8 mouse cellular contexts compared by ENCODE assay signal in the genomic region with DNA sequence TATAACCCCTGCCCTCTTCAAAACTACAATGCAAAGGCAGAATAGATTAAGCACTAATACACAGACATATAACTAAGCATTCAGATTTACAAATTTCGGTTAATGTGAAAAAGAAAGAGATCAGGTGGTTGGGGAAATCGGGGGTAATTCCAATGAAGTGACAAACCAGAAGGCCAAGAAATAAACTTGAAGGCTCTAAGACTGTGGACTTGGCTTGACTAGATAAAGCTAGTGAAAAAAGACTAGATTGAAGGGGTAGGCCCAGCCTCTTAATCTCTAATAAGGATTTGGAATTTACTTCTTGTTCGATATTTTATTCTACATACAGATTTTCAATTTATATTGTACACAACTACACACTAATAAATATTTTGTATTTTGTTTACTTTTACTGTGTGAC. TPM values are rescaled to one million over a fixed set of nuclear protein-coding genes. Genes with fewer than 3 reads are reported as not detected.
A peak's percentile ranks its signal among the peaks of the same experiment; 100 is the strongest.
DNase-seq lines count a peak whose midpoint lies in the region; ATAC-seq and TF ChIP-seq lines count a peak whose summit lies in the region.

TSS of gene Arhgef26 (plus strand) at position 301 of the 400 bp plus-strand sequence.

- no peaks in the 10 kb centered on the region for H3K36me3 ChIP-seq in forebrain, embryonic 11.5 days (ENCODE audit: control insufficient read depth, insufficient read depth, low read length)
- H3K36me3 ChIP-seq in myocyte (ENCODE audit: control insufficient read depth, insufficient read depth), result no peaks in the 10 kb centered on the region

- peak within 1 kb of the TSS; percentile 80 for H3K4me3 ChIP-seq in left cerebral cortex, adult 2 months
- peak within 1 kb of the TSS; percentile 70 for H3K4me3 ChIP-seq in forebrain, embryonic 11.5 days (ENCODE audit: low read depth, low read length)
- H3K4me3 ChIP-seq in myocyte, result peak within 1 kb of the TSS; percentile 55

- peak within 1 kb of the TSS; percentile 67 for H3K27ac ChIP-seq in left cerebral cortex, adult 2 months
- no peak within 1 kb of the TSS for H3K27ac ChIP-seq in forebrain, embryonic 11.5 days (ENCODE audit: low read depth, low read length)

- no peaks in the 10 kb centered on the region for H3K9me3 ChIP-seq in forebrain, embryonic 11.5 days (ENCODE audit: control insufficient read depth, low read length)

- H3K79me2 ChIP-seq in myocyte (ENCODE audit: control insufficient read depth, insufficient read depth), result no peaks in the 10 kb centered on the region

- peak within 1 kb of the TSS; percentile 85 for H3K4me2 ChIP-seq in forebrain, embryonic 11.5 days (ENCODE audit: low read depth, low read length, severe bottlenecking)
- peak within 1 kb of the TSS; percentile 87 for H3K4me2 ChIP-seq in myocyte (ENCODE audit: low read depth)

- no peak for TF ChIP-seq POLR2A in myocyte (IDR thresholded peaks at IDR 0.05; ENCODE audit: insufficient read length, low read depth)

- no peak for DNase-seq in left cerebral cortex, adult 2 months (ENCODE audit: extremely low spot score in 1 of 2, low spot score in 2 of 2)
- DNase-seq in left cerebral cortex, adult 11 months (ENCODE audit: low spot score), result no peak
- DNase-seq in forebrain, embryonic 11.5 days (ENCODE audit: low spot score), result no peak
- DNase-seq in layer of hippocampus, postnatal 36 days, result no peak
- no peak for DNase-seq in cerebellum, adult 11 months
- DNase-seq in urinary bladder, postnatal 36 days (ENCODE audit: low spot score in 2 of 2), result no peak
- DNase-seq in gastrocnemius, postnatal 36 days, result no peak

- ATAC-seq in forebrain, embryonic 11.5 days (replicated peaks; ENCODE audit: low FRiP score), result no peak

- peaks cover 7% of the 10 kb centered on the region; the same call in 1 of the 2 replicates for H3K4me1 ChIP-seq in forebrain, embryonic 11.5 days (replicated peaks; ENCODE audit: control insufficient read depth, insufficient read depth, low read length)

- intact Hi-C loops in left cerebral cortex, adult 2 months (cut with DNase I), result no loop called here
- intact Hi-C loops in gastrocnemius, postnatal 36 days (cut with DNase I), result no loop called here

- TF ChIP-seq CTCF in left cerebral cortex, adult 2 months (IDR thresholded peaks at IDR 0.05), result no peak

- WGBS in forebrain, embryonic 11.5 days, result 90% methylated on average over 3 of the region's 3 CpGs

- H3K27me3 ChIP-seq in forebrain, embryonic 11.5 days (ENCODE audit: control insufficient read depth, insufficient read depth, low read length), result peaks cover 7% of the 10 kb centered on the region; the same call in 1 of the 2 replicates
- no peaks in the 10 kb centered on the region for H3K27me3 ChIP-seq in myocyte (ENCODE audit: control insufficient read depth, insufficient read depth, insufficient read length)

- peak within 1 kb of the TSS; percentile 48 for H3ac ChIP-seq in myocyte (ENCODE audit: control insufficient read depth, insufficient read length)

- H3K9ac ChIP-seq in forebrain, embryonic 11.5 days (ENCODE audit: low read length), result peak within 1 kb of the TSS; percentile 72

TF ChIP-seq in myocyte, 11 proteins besides CTCF, POLR2A, EP300 and RAD21:
- no peak for TF ChIP-seq MYOD1 (IDR thresholded peaks at IDR 0.05; ENCODE audit: control insufficient read depth in 1 of 3, insufficient read length in 2 of 3, low read depth in 2 of 3)
- no peak for TF ChIP-seq TCF3 (IDR thresholded peaks at IDR 0.05; ENCODE audit: insufficient read length, low read depth)
- TF ChIP-seq TCF12 (IDR thresholded peaks at IDR 0.05; ENCODE audit: insufficient read depth, poor library complexity, severe bottlenecking), result no peak
- no peak for TF ChIP-seq E2F4 (IDR thresholded peaks at IDR 0.05; ENCODE audit: insufficient read depth)
- no peak for TF ChIP-seq USF1 (IDR thresholded peaks at IDR 0.05; ENCODE audit: low read depth)
- TF ChIP-seq POLR2AphosphoS2 (IDR thresholded peaks at IDR 0.05; ENCODE audit: insufficient read length, low read depth), result no peak
- TF ChIP-seq REST (IDR thresholded peaks at IDR 0.05; ENCODE audit: insufficient read depth, insufficient read length), result no peak
- no peak for TF ChIP-seq SRF (IDR thresholded peaks at IDR 0.05; ENCODE audit: control insufficient read depth, insufficient read length, low read depth)
- TF ChIP-seq CEBPB (IDR thresholded peaks at IDR 0.05; ENCODE audit: insufficient read depth, poor library complexity, severe bottlenecking), result no peak
- TF ChIP-seq MYOG (IDR thresholded peaks at IDR 0.05; ENCODE audit: control insufficient read depth in 1 of 3, insufficient read depth in 1 of 3, insufficient read length in 2 of 3, low read depth in 2 of 3), result no peak
- no peak for TF ChIP-seq MAX (IDR thresholded peaks at IDR 0.05; ENCODE audit: low read depth)

RNA-seq across cellular contexts. Expression of gene Arhgef26, which starts in this region (rescaled TPM):
- 10 to 100 TPM; 23.0 to 26.5 TPM for total RNA-seq in left cerebral cortex, adult 2 months (2021)
- 6.4 and 9.2 TPM in 2 replicates for polyA plus RNA-seq in forebrain, embryonic 11.5 days (2014; fragmentation: Nextera tagmentation; extraction: Ambion mirVana)
- 10 to 100 TPM; 52.9 to 58.6 TPM for total RNA-seq in layer of hippocampus, postnatal 36 days (2021)
- polyA plus RNA-seq in myocyte (2012; fragmentation: generic; extraction: Trizol), result 4.1 TPM
- 1 to 10 TPM; 1.1 TPM for total RNA-seq in gastrocnemius, postnatal 36 days (2021)

Comparison
In these comparisons a context has a peak if more than half of its experiments do, and no peak if none do; other contexts are left out.
1. RNA of gene Arhgef26 (total RNA-seq): 52.9 to 58.6 TPM in layer of hippocampus, postnatal 36 days and 23.0 to 26.5 TPM in left cerebral cortex, adult 2 months; 1.1 TPM in gastrocnemius, postnatal 36 days; every median in the first group is over 10 times any median in the second.
2. Peak in every context shown above with its lines, with median percentiles within 50 percentile points of each other: H3K4me3 ChIP-seq.